In the genomic region with DNA sequence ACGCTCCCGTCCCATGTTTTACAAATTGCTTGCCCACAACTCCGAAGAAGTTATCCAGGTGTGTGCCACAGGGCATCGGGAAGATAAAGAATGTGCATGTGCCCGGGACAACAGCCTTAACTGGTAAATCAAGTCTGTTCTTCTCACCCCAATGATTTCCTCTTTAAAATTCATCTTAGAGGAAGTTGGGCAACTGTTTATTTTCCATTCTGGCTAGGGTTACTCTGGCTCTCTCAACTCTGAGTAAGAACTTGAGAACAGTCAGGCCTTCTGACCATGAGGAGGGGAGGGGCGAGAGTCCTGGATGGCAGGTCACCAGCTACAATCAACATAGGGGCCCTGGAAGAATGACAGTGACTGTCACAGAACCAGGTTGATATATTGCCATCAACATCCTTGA, we compare ENCODE assay signal across 17 mouse cellular contexts.
"Had no signal": no experiment of that assay in that cellular context is flagged by ENCODE, and none has a peak within 500 bp of the region (broad histone marks: within the 10 kb centered on the region; RNA-seq: fewer than 3 reads in every experiment).

No protein-coding gene starts in this region.

- H3K4me2 ChIP-seq: liver, embryonic 13.5 days; lung, embryonic 14.5 days; midbrain, embryonic 12.5 days; midbrain, embryonic 15.5 days; neural tube, embryonic 12.5 days; neural tube, embryonic 15.5 days had no signal

- DNase-seq: kidney, adult 2 months; kidney, postnatal 25 days; layer of hippocampus, postnatal 36 days; liver, embryonic 13.5 days; lung, embryonic 14.5 days; right cerebral cortex, adult 18-20 months; right cerebral cortex, postnatal 14 days; right cerebral cortex, postnatal 4 days; thymus, postnatal 25 days had no signal

- H3K9me3 ChIP-seq: midbrain, embryonic 12.5 days; midbrain, embryonic 15.5 days; neural tube, embryonic 15.5 days had no signal

- H3K27ac ChIP-seq: kidney, postnatal 0 days; left cerebral cortex, adult 2 months; liver, embryonic 13.5 days; midbrain, embryonic 12.5 days; midbrain, embryonic 15.5 days; neural tube, embryonic 12.5 days; neural tube, embryonic 15.5 days; stomach, postnatal 0 days had no signal

- H3K4me3 ChIP-seq: left cerebral cortex, adult 2 months; liver, embryonic 13.5 days; midbrain, embryonic 12.5 days; midbrain, embryonic 15.5 days; neural tube, embryonic 12.5 days; neural tube, embryonic 15.5 days had no signal

- H3K9ac ChIP-seq: liver, embryonic 13.5 days; lung, embryonic 14.5 days; midbrain, embryonic 12.5 days; midbrain, embryonic 15.5 days; neural tube, embryonic 12.5 days; neural tube, embryonic 15.5 days had no signal

- H3K4me1 ChIP-seq: liver, embryonic 13.5 days; midbrain, embryonic 12.5 days; midbrain, embryonic 15.5 days; neural tube, embryonic 12.5 days; neural tube, embryonic 15.5 days had no signal

- H3K27me3 ChIP-seq: liver, embryonic 13.5 days; midbrain, embryonic 12.5 days; midbrain, embryonic 15.5 days; neural tube, embryonic 12.5 days; neural tube, embryonic 15.5 days had no signal

- H3K36me3 ChIP-seq: liver, embryonic 13.5 days; midbrain, embryonic 12.5 days; midbrain, embryonic 15.5 days; neural tube, embryonic 12.5 days; neural tube, embryonic 15.5 days had no signal

- ATAC-seq: lung, postnatal 0 days; midbrain, embryonic 15.5 days had no signal
